Mouse (Mus musculus) midbrain, embryonic 13.5 days (tissue): ENCODE measurements at regions not wholly inside any gene's neighbourhood (a gene's known extent, or its start where the extent isn't known, plus 50 kb on each side); places are given as distances from the start of the nearest gene placed in this dataset.

Experiments used
- ATAC-seq: fragments of 200-750 bp; cut with Nextera tagmentation; 2 replicates; pipeline ENCODE4 v1.8.0; 2017; ENCODE audit warnings: mild to moderate bottlenecking, moderate TSS enrichment, moderate library complexity
- H3K27ac ChIP-seq: fragments of 300-500 bp; sonication (generic); 2 replicates; pipeline ENCODE4 v1.5.1; 2015; ENCODE audit warnings: inconsistent platforms, mild to moderate bottlenecking, moderate library complexity
- H3K27me3 ChIP-seq: fragments of 300-500 bp; sonication (generic); 2 replicates; pipeline ENCODE4 v1.6.1; 2015; ENCODE audit warnings: mild to moderate bottlenecking, inconsistent platforms
- H3K36me3 ChIP-seq: fragments of 300-500 bp; sonication (generic); 2 replicates; pipeline ENCODE4 v1.6.1; 2015; ENCODE audit warnings: mild to moderate bottlenecking, inconsistent platforms
- H3K4me1 ChIP-seq: fragments of 300-500 bp; sonication (generic); replicated peaks from 2 replicates; pipeline ENCODE4 v1.6.1; 2015; ENCODE audit warnings: inconsistent platforms
- H3K4me2 ChIP-seq: fragments of 300-500 bp; sonication (generic); replicated peaks from 2 replicates; pipeline ENCODE4 v1.6.1; 2015; ENCODE audit warnings: moderate library complexity, mild to moderate bottlenecking, inconsistent platforms
- H3K4me3 ChIP-seq: fragments of 300-500 bp; sonication (generic); replicated peaks from 2 replicates; pipeline ENCODE4 v1.5.1; 2015; ENCODE audit warnings: mild to moderate bottlenecking, inconsistent platforms
- H3K9ac ChIP-seq: fragments of 300-500 bp; sonication (generic); replicated peaks from 2 replicates; pipeline ENCODE4 v1.6.1; 2015; ENCODE audit warnings: mild to moderate bottlenecking, inconsistent platforms
- H3K9me3 ChIP-seq: fragments of 300-500 bp; sonication (generic); 2 replicates; pipeline ENCODE4 v1.6.1; 2016; ENCODE audit warnings: mild to moderate bottlenecking, inconsistent platforms
- WGBS: fragments of 180-500 bp; shearing (Covaris S2); methylation state at CpG from one replicate; pipeline ENCODE4 v1.1.7; 2015; 5-methylcytosine and 5-hydroxymethylcytosine counted together

GRCm38 (mm10) chr5:118815783-118816182 is 255.3 kb downstream of the Med13l start:
- Histone ChIP-seq H3K36me3 (no peaks in the 10 kb centered on the region), H3K4me2 (no peak overlapping the region), H3K27me3 (0 out of 2 replicates have a peak, but pooled peaks cover 4% of the 10 kb centered on the region), H3K27ac (no peak overlapping the region), H3K9me3 (no peaks in the 10 kb centered on the region), H3K4me3 (no peak overlapping the region), H3K4me1 (no peaks in the 10 kb centered on the region), H3K9ac (no peak overlapping the region)
- 70% methylated on average over 5 of the region's 5 CpGs for WGBS
- ATAC-seq = no peak

DNA sequence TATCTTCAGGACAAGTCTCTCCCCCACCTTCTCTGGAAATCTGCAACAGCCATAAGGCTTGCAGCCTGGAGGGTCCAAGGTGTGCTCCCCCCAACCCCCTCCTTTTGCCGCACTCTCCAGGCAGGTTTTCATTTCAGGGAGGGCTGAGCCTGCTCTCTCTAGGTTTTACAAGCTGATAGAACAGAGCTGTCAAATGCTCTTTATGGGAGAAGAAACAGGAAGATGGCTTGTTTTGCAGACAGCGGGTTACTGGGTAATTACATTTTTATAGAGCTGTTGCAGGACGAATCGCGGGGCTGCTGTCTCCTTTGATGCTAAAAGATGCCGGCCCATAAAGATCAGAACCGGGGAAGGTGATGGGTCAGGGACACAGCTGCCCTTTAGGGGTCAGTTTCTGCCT is 257.8 kb downstream of the Med13l start:
- no peak for ATAC-seq
- no peaks in the 10 kb centered on the region for H3K4me1 ChIP-seq
- H3K27ac ChIP-seq = no peak overlapping the region
- H3K4me3 ChIP-seq = no peak overlapping the region
- peaks cover 8% of the 10 kb centered on the region for H3K9me3 ChIP-seq
- H3K9ac ChIP-seq = no peak overlapping the region
- no peaks in the 10 kb centered on the region for H3K27me3 ChIP-seq
- WGBS = 81% methylated on average over 7 of the region's 7 CpGs
- no peak overlapping the region for H3K4me2 ChIP-seq
- no peaks in the 10 kb centered on the region for H3K36me3 ChIP-seq

DNA sequence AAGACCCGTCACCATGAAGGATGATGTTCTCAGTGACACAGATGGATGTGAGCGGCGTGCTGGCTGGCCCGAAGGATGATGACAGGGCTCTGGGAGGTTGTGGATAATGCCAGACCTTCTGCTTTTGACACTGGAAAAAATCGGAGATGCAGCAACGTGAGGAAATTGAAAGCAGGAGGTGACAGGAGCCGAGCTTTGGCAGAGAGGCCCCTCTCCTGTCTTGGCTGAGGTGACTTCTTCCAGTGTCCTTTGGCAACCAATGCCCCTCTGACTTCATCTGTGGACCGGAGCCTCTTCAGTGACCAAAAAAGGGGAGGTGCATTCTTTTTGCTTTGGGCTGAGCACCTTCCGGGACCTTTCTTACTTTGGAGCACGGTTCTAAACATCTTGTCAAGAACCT is 264.3 kb downstream of the Med13l start:
- ATAC-seq = no peak
- H3K9ac ChIP-seq = no peak overlapping the region

DNA sequence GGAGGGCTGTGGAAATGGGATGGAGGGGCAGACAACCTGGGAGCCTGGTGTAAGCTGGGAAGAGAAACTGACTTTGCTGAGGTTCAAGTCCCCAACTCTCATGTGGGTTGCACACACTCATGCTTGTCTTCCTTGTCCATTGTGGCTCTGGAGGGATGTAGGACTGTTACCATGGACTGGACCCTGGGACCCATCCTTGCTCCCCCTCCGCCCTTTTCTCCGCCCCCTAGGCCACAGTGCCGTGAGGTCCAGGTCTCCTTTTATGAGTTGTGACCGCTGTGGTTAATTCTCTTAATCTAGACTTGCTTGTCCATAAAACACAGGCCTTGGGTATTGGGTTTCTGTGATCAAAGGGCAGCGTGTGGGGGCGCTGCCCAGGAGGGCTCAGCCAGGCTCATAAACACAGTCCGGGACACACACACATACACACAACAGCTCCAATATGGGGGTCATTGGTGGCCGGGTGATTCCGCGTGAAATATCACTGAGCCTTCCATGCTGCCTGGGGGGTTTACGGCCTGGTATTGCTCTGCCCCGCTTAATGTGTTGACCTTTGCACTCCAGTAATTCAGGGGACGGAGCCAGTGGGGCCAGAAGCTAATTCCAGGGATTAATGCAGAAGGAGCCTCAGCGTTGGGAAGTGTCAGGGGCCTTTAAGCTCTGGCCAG is 268.7 kb downstream of the Med13l start:
- Histone ChIP-seq H3K36me3 (no peaks in the 10 kb centered on the region), H3K4me1 (no peaks in the 10 kb centered on the region), H3K4me2 (no peak overlapping the region), H3K9ac (no peak overlapping the region), H3K9me3 (no peaks in the 10 kb centered on the region), H3K4me3 (no peak overlapping the region), H3K27me3 (no peaks in the 10 kb centered on the region), H3K27ac (no peak overlapping the region)
- WGBS = 42% methylated on average over 14 of the region's 14 CpGs
- ATAC-seq = no peak

More for the DNA sequence above, 264.3 kb downstream of the Med13l start:
- H3K27ac ChIP-seq = no peak overlapping the region
- no peak overlapping the region for H3K4me3 ChIP-seq
- H3K9me3 ChIP-seq = peaks cover 8% of the 10 kb centered on the region
- no peaks in the 10 kb centered on the region for H3K36me3 ChIP-seq
- H3K27me3 ChIP-seq = no peaks in the 10 kb centered on the region
- H3K4me2 ChIP-seq = no peak overlapping the region
- 91% methylated on average over 10 of the region's 10 CpGs for WGBS
- H3K4me1 ChIP-seq = no peaks in the 10 kb centered on the region

DNA sequence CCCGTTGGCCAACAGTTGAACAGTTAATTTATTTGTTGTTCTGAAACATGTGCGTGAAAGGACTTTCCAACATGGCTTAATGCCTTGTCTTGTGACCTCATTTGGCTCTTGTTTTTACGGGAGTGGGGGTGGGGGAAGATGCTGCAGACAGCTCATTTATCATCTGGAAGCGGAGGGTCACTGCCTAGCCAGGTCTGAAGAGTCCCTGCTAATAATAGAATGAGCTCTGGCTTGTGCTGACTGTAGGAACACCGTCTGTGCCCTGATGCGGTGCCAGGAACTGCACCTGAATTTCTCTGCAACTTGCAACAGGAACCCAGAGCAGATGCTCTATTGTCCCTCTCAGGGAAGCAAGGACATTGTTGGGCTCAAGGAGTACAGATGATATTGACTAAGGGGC is 272.2 kb downstream of the Med13l start:
- H3K4me1 ChIP-seq = no peaks in the 10 kb centered on the region
- H3K27me3 ChIP-seq = no peaks in the 10 kb centered on the region
- no peak for ATAC-seq
- H3K4me3 ChIP-seq = no peak overlapping the region
- H3K27ac ChIP-seq = no peak overlapping the region
- H3K9ac ChIP-seq = no peak overlapping the region
- H3K9me3 ChIP-seq = no peaks in the 10 kb centered on the region
- no peaks in the 10 kb centered on the region for H3K36me3 ChIP-seq
- no peak overlapping the region for H3K4me2 ChIP-seq
- 80% methylated on average over 6 of the region's 6 CpGs for WGBS

- ATAC-seq = no peak
- 96% methylated on average over 5 of the region's 5 CpGs for WGBS
These were observed 273.6 kb downstream of the Med13l start for GRCm38 (mm10) chr5:118834129-118834528.

DNA sequence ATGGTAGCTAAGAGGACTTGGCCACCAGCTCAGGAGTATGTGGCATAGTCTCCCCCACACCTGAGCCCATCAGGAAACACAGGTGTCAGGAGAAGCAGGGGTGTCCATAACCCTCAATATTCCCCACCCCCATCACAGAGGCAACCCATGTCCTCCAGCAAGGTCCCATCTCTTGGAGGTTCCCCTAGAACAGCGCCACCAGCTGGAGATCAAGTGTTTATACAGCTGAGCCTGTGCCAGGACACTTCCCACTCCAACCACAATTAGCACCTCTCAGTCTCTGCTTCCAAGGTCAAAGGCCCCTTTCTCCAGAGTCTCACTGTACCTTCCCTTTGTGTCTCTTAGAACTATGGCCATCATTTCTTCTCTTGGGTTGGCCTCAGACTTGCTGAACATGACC is 276.5 kb downstream of the Med13l start:
- no peak for ATAC-seq
- H3K9ac ChIP-seq = no peak overlapping the region
- H3K27ac ChIP-seq = no peak overlapping the region
- no peaks in the 10 kb centered on the region for H3K4me1 ChIP-seq
- H3K36me3 ChIP-seq = no peaks in the 10 kb centered on the region
- no peak overlapping the region for H3K4me2 ChIP-seq
- no peak overlapping the region for H3K4me3 ChIP-seq
- 43% methylated on average over 1 of the region's 1 CpGs for WGBS
- H3K27me3 ChIP-seq = no peaks in the 10 kb centered on the region
- no peaks in the 10 kb centered on the region for H3K9me3 ChIP-seq

More at GRCm38 (mm10) chr5:118834129-118834528, 273.6 kb downstream of the Med13l start:
- H3K9ac ChIP-seq = no peak overlapping the region
- no peaks in the 10 kb centered on the region for H3K27me3 ChIP-seq
- H3K4me1 ChIP-seq = no peaks in the 10 kb centered on the region
- H3K4me3 ChIP-seq = no peak overlapping the region
- H3K4me2 ChIP-seq = no peak overlapping the region
- H3K36me3 ChIP-seq = no peaks in the 10 kb centered on the region
- H3K9me3 ChIP-seq = no peaks in the 10 kb centered on the region
- no peak overlapping the region for H3K27ac ChIP-seq

DNA sequence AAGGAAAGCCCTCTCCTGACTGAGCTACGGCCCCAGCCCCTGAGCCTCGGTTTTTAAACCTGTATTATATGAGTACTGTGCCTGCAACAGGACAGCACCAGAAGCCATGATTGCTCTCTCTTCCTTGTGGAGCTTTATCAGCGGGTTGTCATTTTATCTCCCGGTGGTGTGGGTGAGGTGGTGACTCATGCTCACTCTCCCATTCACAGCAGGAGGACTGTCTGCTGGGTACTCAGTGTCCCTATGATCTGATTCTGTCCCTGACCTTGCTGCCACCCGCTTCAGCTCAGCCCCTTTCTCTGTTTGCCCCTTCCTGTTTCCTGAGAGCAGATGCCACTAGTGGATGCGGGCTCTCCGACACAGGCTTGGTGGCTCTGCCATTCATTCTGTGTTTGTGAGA is 277.9 kb downstream of the Med13l start:
- no peaks in the 10 kb centered on the region for H3K9me3 ChIP-seq
- no peak overlapping the region for H3K4me2 ChIP-seq
- ATAC-seq = no peak
- 84% methylated on average over 7 of the region's 7 CpGs for WGBS
- no peaks in the 10 kb centered on the region for H3K27me3 ChIP-seq
- no peaks in the 10 kb centered on the region for H3K4me1 ChIP-seq
- no peak overlapping the region for H3K4me3 ChIP-seq
- no peak overlapping the region for H3K27ac ChIP-seq
- no peak overlapping the region for H3K9ac ChIP-seq
- H3K36me3 ChIP-seq = no peaks in the 10 kb centered on the region

DNA sequence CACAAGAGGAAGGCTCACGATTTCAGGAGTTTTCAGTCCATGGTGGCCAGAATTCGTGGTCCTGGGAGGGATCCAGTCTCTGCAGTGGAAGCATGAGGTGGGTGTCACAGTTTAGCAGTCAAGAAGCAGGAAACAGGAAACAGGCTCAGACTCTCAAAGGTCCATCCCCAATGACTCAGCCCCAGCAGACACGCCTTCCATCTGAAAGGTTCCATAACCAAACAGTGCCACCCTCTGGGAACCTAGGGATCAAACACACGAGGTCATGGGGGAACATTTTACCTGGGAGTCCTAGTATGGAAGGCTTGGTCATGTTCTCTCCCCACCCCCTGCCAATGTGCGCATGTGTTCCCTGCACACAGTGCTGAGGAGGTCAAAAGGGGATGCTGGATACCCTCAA is 279.4 kb downstream of the Med13l start:
- Histone ChIP-seq H3K27me3 (no peaks in the 10 kb centered on the region), H3K4me1 (no peaks in the 10 kb centered on the region), H3K9ac (no peak overlapping the region), H3K36me3 (no peaks in the 10 kb centered on the region), H3K4me2 (no peak overlapping the region), H3K9me3 (no peaks in the 10 kb centered on the region), H3K27ac (no peak overlapping the region), H3K4me3 (no peak overlapping the region)
- WGBS = 65% methylated on average over 5 of the region's 5 CpGs
- no peak for ATAC-seq

DNA sequence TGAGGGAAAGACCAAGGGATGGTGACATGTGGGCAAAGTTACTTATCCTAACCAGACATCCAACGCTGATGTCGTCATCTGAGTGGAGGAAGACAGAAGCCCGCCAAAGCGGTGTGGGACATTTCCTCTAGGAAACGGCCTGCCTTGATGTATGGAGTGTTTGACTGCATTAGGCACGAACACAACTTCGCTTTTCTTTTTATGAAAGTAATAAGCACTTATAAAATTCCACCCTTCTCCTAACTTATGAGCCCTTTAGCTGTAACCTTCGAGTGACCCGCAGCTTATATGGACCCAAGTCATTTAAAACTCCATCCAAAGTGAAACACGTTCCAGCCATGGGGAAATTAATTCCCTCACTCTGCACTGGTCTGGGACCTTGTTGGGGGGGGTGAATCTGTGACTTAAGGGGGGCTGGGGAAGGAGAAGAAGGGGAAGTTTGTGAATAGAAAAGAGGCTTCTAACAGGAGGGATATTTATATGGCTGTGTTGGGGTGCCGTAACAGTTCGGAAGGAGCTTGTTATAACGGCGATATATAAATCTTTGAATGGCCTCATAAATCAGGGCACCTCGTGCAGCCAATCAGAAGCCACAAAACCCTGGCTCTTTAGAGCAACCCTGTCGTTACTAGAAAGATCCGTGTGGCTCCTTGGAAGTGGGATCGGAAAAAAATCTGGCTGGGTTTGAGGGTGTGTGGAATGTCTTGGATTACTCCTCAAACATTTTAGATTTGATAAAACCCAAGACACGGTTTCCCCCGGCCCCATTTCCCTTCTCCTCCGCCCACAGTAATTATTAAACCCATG is 280.9 kb downstream of the Med13l start:
- Histone ChIP-seq H3K27me3 (no peaks in the 10 kb centered on the region), H3K9ac (no peak overlapping the region), H3K9me3 (no peaks in the 10 kb centered on the region), H3K27ac (no peak overlapping the region), H3K4me1 (no peaks in the 10 kb centered on the region), H3K36me3 (no peaks in the 10 kb centered on the region), H3K4me3 (no peak overlapping the region), H3K4me2 (no peak overlapping the region)
- WGBS = 90% methylated on average over 21 of the region's 21 CpGs
- no peak for ATAC-seq

- Histone ChIP-seq H3K27me3 (no peaks in the 10 kb centered on the region), H3K27ac (no peak overlapping the region), H3K4me1 (no peaks in the 10 kb centered on the region), H3K36me3 (no peaks in the 10 kb centered on the region), H3K9ac (no peak overlapping the region), H3K4me3 (no peak overlapping the region), H3K9me3 (no peaks in the 10 kb centered on the region), H3K4me2 (no peak overlapping the region)
- no peak for ATAC-seq
- 75% methylated on average over 10 of the region's 10 CpGs for WGBS
These were observed 281.5 kb downstream of the Med13l start for GRCm38 (mm10) chr5:118842017-118842396.

DNA sequence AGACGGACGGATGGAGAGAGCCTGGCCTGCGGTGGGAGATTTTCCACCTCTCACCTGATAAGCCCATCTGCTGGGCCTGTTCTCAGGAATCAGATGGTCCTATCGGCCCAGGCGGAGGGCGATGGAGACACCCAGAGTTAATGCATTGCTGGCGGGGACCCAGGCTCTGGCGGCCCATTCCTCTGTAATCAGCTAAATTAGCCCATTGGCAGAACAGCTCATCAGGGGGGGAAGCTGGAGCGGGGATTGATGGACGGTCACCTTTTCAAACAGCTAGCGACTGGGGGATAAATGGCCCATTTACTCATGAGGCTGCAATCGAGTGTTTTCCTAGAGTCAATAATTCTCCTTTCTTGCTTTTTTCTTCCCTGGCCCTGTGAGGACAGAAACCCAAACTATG is 296.5 kb downstream of the Med13l start:
- Histone ChIP-seq H3K36me3 (no peaks in the 10 kb centered on the region), H3K4me1 (no peaks in the 10 kb centered on the region), H3K4me2 (no peak overlapping the region), H3K4me3 (no peak overlapping the region), H3K27me3 (no peaks in the 10 kb centered on the region; the same call in 1 of the 2 replicates), H3K9me3 (peaks cover under 1% of the 10 kb centered on the region; the same call in 1 of the 2 replicates), H3K27ac (no peak overlapping the region), H3K9ac (no peak overlapping the region)
- WGBS = 70% methylated on average over 12 of the region's 12 CpGs
- no peak for ATAC-seq
